Mouse (Mus musculus) retina, embryonic 14.5 days (tissue): ENCODE data around the gene Tmem30b.
A peak's percentile ranks its signal among the peaks of the same experiment; 100 is the strongest.
"Not testable (repeated sequence)": the region's sequence is repeated elsewhere in the genome, so short reads cannot be mapped to it uniquely, and the experiment has no call there.

Source experiments
- DNase-seq: peaks from one replicate; pipeline ENCODE4 v3.0.0-alpha.2; 2015; ENCODE audit warnings: low spot score

Gene Tmem30b

DNA sequence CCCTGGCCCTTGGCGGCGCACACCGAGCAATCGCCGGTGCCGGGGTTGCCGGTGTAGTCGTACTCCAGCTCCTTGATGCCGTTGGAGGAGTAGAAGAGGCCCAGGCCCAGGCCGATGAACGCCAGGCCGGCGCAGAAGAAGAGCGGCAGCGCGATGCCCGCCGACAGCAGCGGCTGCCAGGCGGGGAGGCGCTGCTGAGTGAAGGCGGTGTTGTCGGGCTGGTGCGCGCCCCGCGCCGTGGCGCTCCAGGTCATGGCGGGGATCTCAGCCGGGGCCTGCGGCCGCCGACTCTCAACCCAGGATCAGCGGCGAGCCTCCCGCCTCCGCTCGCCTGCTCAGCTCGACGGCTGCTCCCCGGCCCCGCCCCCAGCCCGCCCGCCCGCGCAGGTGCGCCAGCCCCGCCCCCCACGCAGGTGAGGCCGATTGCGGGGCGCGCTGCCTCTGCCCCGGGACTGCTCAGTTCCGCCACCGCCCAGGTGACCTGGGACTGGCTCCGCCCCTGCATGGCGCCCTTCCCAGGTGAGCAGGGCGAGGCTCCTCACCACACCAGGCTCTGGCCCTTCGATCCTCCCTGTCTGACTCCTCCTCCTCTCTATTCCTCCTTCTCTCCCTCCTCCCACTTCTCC, at the start of gene Tmem30b:
TSS of gene Tmem30b (minus strand) at position 307 of the 626 bp plus-strand sequence.
- peak; percentile 39 for DNase-seq

DNA sequence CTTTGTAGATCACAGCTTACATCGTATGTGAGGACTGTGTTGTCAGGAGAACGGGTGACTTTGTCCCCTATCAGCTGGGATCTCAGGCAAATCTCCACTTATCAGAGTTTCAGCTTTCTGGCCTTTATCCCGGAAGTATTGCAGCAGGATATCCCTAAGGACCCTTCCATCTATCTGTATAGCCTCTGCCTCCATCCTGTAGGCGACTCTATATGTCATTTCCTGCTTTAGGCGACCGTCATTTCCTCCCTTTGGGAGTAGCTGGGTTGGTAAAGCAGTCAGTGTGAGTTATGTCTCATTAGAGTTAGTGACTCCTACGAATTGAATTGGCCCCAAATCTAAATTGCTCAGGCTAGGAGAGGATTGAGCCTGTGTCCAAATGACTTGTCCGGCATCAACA, 49.0 kb upstream of the Tmem30b start:
- no peak for DNase-seq

DNA sequence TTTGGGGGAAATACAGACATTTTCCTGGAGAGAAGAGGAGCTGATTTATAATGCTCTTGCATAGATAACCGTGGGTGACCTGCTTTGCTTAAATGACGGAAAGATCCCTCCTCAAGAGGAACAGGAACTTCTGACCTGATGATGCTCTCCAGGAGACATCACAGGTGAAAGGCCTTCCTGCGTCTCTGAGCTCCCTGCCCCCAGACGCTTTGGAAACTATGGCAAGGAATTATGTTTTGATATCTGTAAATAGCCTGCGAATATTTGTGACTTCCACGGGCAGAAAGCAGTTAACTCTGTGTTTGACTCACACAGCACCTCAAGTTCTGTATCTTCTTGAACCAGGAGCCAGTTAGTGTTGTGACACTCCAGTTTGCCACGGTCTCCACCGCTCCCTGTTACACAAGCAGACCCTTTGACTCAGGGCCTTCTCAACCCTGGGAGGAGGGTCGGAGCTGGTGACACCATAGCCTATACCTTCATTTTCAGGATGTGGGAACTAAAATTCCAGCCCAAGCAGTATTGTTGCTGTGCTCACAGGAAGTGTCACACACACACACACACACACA, 48.1 kb upstream of the Tmem30b start:
- DNase-seq, result no peak

DNA sequence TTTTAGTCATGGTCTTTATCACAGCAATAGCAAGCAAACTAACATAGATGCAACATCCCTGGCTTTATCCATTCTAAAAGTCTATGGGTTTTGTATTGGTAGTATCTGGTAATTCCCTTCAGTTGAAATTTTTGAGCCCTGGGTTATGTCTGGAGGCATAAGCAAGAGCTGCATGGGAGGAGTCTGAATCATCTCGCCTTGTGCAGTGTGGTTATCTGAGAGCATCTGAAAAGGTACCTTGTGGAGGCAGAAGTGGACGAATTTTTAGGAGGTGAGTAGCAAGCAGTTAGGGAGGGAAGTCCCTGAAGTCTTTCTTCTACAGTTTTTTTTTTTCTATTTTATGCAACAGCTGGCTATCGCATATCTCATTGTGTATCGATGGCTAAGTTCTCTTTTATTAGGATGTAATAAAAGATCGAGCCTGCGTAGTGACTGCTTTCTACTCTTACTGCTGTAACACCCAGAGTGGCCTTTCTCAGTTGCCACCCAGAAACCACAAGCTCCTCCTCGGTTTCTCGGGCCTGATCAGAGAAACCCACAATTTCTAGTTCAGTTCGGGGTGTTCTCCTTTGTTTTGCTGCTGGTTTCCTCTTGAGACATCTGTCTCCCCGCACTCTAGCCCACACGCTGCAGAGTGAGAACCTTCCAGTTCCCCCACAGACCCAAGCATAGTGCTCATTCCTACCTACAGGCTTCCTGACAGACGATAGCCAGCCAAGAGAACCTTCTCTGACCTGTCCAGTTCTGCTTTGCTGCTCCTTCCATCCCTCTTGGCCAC, 47.0 kb upstream of the Tmem30b start:
- no peak for DNase-seq

DNA sequence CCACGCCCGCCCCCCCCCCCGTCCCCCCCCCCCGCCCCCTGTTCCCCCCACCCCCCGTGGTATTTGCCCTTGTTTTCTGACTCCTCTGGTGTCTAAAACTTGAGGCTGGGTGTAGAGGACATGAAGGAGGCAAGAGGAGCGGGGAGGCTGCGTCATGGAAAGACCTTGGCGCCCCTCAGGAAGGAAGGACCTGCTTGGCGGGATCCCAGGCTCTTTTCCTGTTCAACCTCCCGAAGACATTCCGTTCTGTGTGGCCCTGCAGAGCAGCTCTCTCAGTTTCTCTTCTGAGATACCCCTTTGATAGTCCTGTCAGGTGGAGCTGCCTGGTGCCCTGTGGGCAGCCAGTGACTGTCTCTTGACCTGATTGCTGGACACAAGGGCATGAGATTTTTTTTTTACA, 45.4 kb upstream of the Tmem30b start:
- no peak for DNase-seq

DNA sequence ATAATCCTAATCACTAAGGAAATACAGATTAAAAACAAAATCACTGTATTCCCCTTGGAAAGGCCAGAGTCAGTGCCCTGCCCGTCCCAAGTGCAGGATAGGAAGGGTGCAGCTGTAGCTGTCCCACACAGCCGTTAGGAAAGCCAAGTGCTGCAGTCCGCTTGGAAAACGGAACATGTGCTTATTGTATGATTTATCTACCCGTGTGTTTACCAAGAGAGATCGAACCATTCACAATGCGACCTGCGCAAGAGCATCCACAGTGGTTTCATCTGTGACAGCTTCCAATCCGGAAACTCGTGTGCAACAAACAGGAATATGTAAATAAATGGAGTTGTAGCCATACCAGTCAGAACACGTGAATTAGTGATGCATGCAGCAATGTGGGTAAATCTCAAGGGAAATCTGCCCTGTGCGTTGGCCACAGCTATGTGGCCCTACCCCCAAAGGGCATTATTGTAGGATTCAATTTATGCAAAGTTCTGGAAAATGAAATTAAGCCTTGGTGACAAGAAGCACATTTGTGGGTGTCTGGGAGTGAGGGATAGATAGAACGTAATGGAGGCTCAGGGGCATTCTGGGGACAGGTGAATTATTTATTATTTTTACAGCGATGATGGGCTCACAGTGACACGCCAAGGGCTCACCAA, 44.6 kb upstream of the Tmem30b start:
- DNase-seq, result peak; percentile 32

DNA sequence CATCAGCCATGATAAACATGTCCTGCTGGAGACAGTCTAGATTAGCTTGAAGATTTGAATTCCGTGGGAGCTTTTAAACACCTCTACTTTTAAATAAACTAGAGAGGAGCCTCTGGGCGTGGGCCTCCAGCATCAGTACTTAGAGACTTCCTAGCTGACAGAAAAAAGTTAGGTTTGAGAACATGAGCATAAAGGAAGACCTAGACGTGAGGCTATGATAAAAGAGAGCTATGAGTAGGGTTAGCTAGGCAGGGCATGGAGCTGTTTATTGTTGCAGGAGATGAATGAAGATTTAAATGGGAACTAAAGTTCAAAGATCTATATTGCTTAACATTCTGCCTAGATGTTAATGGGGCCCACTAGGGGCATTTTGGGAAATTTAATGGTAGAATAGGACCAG, 41.1 kb upstream of the Tmem30b start:
- DNase-seq, result no peak

DNA sequence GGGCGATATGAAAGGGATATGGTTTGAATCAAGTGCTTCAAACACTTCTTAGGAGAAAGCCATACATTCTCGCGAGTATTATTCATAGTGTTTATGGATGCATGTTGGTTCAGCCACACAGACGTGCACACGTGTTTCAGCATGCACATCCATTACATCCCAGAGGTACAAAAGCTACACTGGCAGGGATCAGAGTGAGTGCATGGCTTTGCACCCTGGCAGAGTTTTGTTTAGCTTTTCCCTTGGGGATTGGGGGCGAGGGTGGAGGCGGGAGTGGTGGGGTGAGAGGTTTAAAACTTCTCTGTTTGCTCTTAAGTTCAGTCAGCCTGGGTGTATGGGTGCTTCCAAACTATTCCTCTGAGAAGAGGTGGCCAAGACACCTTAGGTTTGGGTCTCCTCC, 39.7 kb upstream of the Tmem30b start:
- DNase-seq, result peak; percentile 43

DNA sequence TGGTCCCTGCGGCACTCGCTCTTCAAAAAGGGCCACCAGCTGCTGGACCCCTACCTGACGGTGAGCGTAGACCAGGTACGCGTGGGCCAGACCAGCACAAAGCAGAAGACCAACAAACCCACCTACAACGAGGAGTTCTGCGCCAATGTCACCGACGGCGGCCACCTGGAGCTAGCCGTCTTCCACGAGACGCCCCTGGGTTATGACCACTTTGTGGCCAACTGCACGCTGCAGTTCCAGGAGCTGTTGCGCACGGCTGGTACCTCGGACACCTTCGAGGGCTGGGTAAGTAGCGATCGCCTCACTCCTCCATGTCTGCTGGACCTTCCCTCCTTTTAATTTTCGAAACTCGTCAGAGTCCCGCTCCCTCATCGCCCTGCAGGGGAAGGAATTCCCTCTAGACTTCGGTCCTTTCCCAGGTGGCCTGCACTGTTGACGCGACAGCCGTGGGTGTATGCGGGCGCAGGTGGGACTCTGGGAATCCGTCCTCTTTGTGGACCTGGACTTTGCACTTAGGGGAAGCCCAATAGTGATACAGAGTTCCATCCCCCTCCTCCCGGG, 39.1 kb upstream of the Tmem30b start:
- peak; percentile 37 for DNase-seq

DNA sequence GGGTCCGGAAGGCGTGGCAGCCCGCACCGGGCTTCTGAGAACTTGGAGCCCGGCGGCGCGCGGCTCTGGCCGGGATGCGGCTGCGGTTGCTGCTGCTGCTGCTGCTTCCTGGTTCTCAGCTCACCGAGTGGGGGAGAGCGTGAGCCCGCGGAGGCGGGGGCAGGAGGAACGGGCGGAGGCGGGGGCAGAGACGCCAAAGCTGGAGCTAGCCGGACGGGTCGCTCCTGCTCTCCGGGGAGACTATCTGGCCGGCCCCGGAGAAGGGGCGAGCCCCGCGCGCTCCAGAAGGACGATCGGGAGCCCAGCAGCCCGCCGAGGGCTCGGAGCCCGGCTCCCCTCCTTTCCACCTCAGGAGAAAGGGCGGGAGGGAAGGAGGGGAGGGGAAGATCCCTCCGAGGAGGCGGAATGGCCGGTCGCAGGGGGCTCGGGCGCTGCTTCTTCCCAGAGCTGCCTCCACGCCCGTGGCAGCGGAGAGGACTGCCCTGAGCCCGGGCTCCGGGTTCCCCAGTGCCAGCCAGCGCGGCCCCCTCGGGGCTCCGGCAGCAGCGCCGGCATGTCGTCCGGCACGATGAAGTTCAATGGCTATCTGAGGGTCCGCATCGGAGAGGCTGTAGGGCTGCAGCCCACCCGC, 38.5 kb upstream of the Tmem30b start, which contains the start of gene Prkch:
TSS of gene Prkch (plus strand) at position 187 of the 631 bp plus-strand sequence.
- peak; percentile 86 for DNase-seq

DNA sequence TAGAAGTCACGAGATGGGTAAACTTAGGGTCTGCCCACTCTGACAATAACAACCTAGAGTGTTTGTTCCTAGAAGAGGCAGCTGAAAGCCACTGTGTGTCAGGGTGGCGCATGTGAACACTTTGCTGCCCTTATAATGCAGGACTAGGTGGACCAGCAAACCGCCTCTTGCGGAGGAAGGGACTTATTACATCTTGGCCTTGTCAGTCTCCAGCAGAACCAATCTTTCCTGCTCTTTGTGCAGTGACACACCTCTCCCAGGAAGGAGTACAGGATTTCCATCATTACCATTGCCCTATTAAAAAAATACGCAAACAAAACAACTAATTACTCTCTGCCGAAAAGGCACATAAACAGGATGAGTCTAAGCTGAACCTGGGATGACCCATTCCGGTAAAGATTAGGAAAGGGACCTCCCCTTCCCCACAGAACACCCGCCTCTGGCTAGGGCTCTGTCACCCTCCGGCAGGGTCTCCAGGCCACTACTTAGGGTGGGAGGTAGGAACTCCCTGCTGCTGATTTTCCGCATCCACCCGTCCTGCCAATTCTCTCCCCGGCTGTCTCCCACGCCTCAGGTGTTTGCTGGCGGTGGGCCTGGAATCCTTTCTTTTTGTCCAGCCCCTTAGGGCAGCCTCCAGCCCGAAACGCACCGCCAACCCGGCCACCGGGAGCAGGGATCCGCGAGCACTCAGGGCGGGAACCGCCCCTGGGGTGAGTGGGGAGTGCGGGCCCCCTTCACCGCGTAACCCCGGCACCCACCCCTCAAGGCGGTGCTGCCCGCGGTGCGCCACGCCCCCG, 37.8 kb upstream of the Tmem30b start:
- peak; percentile 56 for DNase-seq

DNA sequence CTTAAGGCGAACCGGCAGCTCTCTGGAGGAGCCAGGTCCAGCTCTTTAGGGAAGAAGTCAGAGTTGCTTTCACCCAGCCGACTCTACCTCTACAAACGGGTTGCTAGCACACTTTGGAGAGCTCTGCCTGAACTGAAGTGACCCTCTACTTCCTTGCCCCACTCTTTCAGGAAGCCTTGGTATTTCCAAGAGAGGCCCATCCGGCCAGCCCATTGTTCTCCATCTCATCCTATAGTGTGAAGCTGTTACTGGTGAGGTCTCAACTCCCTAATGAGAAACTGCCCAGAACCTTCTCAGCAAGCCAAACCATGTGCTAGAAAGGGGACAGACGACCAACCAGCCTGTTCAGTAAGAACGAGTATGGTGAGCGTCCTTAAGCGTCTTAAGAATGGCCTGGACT, 37.1 kb upstream of the Tmem30b start:
- DNase-seq, result no peak

DNA sequence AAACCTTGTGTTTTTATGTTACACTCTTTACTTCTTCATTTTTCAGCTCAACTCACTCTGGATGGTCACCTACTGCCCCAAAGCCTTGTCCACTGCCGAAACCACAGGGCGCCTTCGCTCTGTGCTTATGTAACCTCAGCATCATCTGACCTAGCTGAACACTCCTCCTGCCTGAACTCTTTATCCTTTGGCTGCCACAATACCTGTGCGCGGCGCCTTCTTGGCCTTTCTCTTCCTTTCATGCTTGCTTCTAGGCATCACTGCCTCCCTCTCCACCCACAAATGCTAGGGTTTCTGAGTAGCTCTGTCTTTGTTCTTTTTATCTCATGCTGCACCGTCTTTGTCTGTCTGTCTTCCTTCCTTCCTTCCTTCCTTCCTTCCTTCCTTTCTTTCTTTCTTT, 34.6 kb upstream of the Tmem30b start:
- no peak for DNase-seq

DNA sequence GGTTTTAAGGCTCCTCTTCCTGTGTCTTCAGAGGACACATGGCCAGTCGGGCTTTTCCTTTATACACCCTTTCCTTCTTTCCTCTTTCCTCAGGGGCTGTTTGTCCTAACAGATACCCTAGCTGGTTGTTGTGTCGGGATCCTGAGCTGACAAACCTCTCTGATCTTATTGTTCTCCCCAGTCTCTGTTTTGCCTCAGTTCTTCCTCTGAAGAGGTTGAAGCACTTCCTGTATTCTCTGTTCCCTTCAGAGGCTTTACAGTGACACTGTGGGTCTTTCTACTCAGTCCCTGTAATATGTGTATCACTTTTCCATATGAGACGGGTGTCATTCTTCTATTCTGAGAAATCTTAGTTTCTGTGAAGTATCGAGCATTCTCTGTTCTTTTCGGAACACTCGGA, 31.9 kb upstream of the Tmem30b start:
- DNase-seq, result no peak

DNA sequence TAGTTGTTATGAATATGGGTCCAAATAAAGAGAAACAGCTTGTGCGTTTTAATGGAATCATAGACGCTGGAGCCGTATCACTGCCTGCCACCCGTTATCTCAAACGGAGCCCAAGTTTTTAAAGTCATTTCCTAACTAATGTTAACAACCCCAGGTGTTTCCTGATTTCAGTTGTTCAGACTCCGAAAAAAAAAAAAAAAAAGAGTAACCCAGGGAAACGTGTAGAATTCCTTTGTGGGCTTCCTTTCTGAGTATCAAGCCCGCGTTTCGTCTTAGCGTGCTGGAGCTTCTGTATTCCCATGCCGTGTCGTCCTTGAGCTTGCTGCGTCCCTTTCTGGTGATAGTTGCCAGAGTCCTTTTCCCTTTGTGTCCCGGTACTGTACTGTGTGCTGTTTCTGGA, 28.4 kb upstream of the Tmem30b start:
- DNase-seq, result no peak

DNA sequence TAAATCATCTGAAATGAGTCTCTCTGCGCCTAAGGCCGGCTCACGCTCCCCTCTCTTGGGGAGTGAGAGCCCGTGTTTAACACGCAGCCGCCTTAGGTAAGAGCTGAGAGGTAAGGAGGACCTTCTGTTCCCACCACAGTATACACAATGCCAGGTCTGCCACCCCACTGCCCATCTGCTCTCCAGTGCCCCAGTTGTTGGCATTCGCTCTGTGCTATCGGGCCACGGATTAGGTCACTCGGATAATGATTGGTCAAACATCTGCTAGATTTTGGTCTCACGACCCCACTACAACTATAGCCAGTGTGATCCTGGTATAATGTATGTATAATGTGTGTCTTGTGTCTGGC, 19.4 kb upstream of the Tmem30b start:
- DNase-seq, result no peak

DNA sequence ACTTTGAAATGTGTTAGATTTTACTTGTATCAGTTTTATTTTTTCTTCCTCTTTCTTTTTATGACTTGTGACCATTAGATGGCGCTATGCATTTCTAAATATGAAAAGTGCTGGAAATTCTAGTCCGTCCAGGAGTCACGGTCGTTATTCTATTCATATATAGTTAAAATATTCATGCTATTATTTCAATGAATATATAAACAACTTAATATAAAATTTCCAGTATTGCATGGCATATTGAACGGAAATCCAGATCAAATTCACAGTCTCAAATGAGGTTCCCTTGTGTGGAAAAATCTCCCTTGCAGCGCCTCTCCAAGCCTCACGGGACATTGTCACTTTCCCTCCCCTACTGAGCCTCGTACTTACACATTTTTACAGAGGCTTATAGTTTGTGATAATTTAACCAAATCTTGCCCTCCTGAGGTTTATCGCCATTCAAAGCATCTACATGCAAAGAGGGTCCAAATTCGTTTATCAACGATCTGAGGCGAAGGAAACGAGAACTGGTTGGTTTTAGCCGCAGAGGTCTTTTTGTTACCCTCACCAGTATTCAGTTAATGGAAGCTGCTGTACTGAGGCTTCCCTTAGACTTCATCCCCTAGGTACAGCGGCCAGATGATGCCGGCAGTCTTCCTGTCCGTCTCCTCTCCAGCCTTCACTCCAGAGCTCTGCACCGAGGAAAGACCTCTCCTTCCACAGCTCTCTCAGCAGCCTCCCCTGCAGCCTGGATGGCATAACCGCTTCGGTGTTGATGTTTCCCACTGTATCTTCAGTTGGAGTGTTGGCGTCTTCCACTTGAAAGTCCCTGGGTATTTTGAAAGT, 18.8 kb upstream of the Tmem30b start:
- DNase-seq, result peak; percentile 85

DNA sequence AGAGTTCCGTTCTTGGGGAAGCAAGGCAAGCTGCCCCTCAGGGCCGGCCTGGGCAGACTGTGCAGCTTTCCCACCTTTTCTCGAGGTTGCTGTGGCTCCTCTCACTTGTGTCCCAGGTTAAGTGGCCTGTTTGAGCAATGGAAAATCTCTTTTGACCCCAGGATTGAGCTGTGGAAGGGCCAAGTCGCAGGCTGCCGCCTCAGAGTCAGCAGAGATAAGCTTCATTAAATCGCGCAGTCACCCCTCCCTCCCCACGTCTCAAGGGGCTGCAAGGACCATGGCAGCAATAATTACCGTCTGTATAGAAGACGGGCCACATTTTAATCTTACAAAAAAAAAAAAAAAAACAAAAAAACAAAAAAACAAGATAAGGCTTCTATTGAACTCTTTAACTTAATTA, 18.0 kb upstream of the Tmem30b start:
- DNase-seq, result no peak

DNA sequence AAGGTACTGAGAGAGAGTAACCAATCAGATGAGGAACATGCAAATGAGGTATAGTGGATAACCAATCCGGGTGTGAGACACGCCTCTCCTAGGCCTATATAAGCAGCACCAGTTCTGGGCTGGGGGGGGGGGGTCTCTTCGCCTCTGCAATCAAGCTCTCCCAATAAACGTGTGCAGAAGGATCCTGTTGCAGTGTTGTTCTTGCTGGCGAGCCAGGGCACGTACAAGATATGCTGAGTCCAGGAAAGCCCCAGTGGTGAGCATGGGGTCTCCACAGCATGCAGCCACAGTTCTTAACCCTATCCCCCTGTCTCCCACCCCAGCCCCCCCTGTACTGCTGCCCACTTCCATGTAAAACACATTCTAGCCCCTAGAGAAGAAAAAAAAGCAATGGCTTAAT, 16.9 kb upstream of the Tmem30b start:
- DNase-seq, result not testable (repeated sequence)

DNA sequence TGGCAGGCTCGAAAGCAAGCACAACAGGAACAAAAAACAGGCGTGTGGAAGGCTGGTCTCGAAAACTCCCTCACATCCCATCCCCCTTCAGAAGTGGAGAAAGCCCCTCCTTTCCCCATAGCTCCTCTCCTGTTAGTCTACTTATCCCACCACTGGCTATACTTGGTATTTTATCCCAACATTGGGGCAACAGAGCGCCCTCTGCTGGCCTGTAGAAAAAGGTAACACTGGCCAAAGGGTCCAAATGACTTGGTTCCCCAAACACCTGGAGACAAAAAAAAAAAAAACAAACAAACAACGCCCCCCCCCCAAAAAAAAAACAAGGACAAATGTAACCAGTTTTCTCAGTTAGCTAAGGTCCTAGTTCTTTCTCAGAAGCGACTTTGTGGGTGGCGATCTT, 13.9 kb upstream of the Tmem30b start:
- DNase-seq, result no peak
